Mouse (Mus musculus) bone marrow, adult 2 months (tissue): ENCODE measurements around the gene Zfp51. TPM values are rescaled to one million over a fixed set of nuclear protein-coding genes. Genes with fewer than 3 reads are reported as not detected.
"Not testable (repeated sequence)": the region's sequence is repeated elsewhere in the genome, so short reads cannot be mapped to it uniquely, and the experiment has no call there.

Source experiments
- H3K27ac ChIP-seq: fragments of 200-500 bp; 2 replicates; pipeline ENCODE4 v1.5.1; 2012; ENCODE audit warnings: low read depth, mild to moderate bottlenecking, control low read depth, inconsistent platforms, low read length; ENCODE audit not compliant: control insufficient read depth, poor library complexity, insufficient read depth
- H3K4me1 ChIP-seq: fragments of 200-500 bp; 2 replicates; pipeline ENCODE4 v1.6.1; 2011; ENCODE audit warnings: low read length; ENCODE audit not compliant: control insufficient read depth, insufficient read depth
- H3K4me3 ChIP-seq: fragments of 200-500 bp; replicated peaks from 2 replicates; pipeline ENCODE3; 2011; ENCODE audit warnings: mild to moderate bottlenecking, low read depth, low read length, control low read depth; ENCODE audit not compliant: control insufficient read depth
- CTCF ChIP-seq: fragments of 200-500 bp; IDR thresholded peaks from 2 replicates; pipeline ENCODE4 v1.5.1; 2011; ENCODE audit warnings: low read length, control low read depth; ENCODE audit not compliant: control insufficient read depth, insufficient read depth
- POLR2A ChIP-seq: fragments of 200-500 bp; IDR thresholded peaks from 2 replicates; pipeline ENCODE4 v1.6.1; 2011; ENCODE audit warnings: low read depth, mild to moderate bottlenecking, control low read depth, low read length, borderline replicate concordance; ENCODE audit not compliant: control insufficient read depth
- WGBS: fragments of 180-500 bp; shearing (Covaris S2); methylation state at CpG from one replicate; pipeline ENCODE4 v1.1.7; 2018; 5-methylcytosine and 5-hydroxymethylcytosine counted together
- polyA plus RNA-seq: library from polyadenylated mRNA; stranded (reverse); fragments of >200 nt; gene quantifications from 2 replicates; pipeline ENCODE4 v1.2.4, GENCODE M21; 2011; ENCODE audit warnings: low replicate concordance; ENCODE audit not compliant: missing spikeins, insufficient read depth, insufficient read length

The Zfp51 gene
- polyA plus RNA-seq, 1 experiment: 6.0 TPM

- 58% methylated on average over 14 of the region's 14 CpGs for WGBS
- H3K4me1 ChIP-seq: no peaks in the 10 kb centered on the region; the same call in 1 of the 2 replicates
- no peak overlapping the region for H3K4me3 ChIP-seq
- TF ChIP-seq POLR2A (no peak), CTCF (no peak)
- peak overlapping the region; percentile 39; the same call in 1 of the 2 replicates for H3K27ac ChIP-seq
Measured at GRCm38 (mm10) chr17:21473362-21474190, 23.4 kb downstream of the Zfp51 start.

- H3K4me3 ChIP-seq, H3K4me1 ChIP-seq: not testable (repeated sequence)
- WGBS: 4% methylated on average over 10 of the region's 10 CpGs
- peak overlapping the region; percentile 30; the same call in 1 of the 2 replicates for H3K27ac ChIP-seq
Measured at GRCm38 (mm10) chr17:21474729-21475128, 24.6 kb downstream of the Zfp51 start.

GRCm38 (mm10) chr17:21475290-21475689 lies 25.1 kb downstream of the Zfp51 start:
- H3K27ac ChIP-seq, H3K4me1 ChIP-seq, H3K4me3 ChIP-seq: not testable (repeated sequence)
- 39% methylated on average over 1 of the region's 1 CpGs for WGBS

- H3K27ac ChIP-seq, H3K4me1 ChIP-seq, H3K4me3 ChIP-seq: not testable (repeated sequence)
- 40% methylated on average over 5 of the region's 9 CpGs for WGBS
Measured at GRCm38 (mm10) chr17:21476351-21476750, 26.2 kb downstream of the Zfp51 start.

GRCm38 (mm10) chr17:21478103-21478777 lies 28.1 kb downstream of the Zfp51 start:
- H3K4me1 ChIP-seq, H3K27ac ChIP-seq, H3K4me3 ChIP-seq: not testable (repeated sequence)
- 41% methylated on average over 10 of the region's 10 CpGs for WGBS

- WGBS: 1% methylated on average over 32 of the region's 34 CpGs
- H3K4me1 ChIP-seq: peaks cover 2% of the 10 kb centered on the region; the same call in 1 of the 2 replicates
- peak within 1 kb of the TSS; percentile 70 for H3K27ac ChIP-seq
- H3K4me3 ChIP-seq: peak within 1 kb of the TSS; percentile 89
- peak; percentile 41 for TF ChIP-seq POLR2A
- no peak for TF ChIP-seq CTCF
Measured at GRCm38 (mm10) chr17:21488760-21489499, 38.8 kb downstream of the Zfp51 start, which contains the start of gene Zfp53. Gene Zfp53, plus strand, starts transcription at chr17:21488998.

- TF ChIP-seq CTCF (no peak), POLR2A (no peak)
- WGBS: 3% methylated on average over 8 of the region's 8 CpGs
- H3K4me3 ChIP-seq: peak overlapping the region; percentile 89
- peaks cover 2% of the 10 kb centered on the region; the same call in 1 of the 2 replicates for H3K4me1 ChIP-seq
- H3K27ac ChIP-seq: no peak overlapping the region
Measured at GRCm38 (mm10) chr17:21489500-21490001, 39.4 kb downstream of the Zfp51 start.

- 55% methylated on average over 1 of the region's 1 CpGs for WGBS
- TF ChIP-seq CTCF (no peak), POLR2A (no peak)
- H3K4me3 ChIP-seq: no peak overlapping the region
- no peak overlapping the region for H3K27ac ChIP-seq
- no peaks in the 10 kb centered on the region for H3K4me1 ChIP-seq
Measured at GRCm38 (mm10) chr17:21501365-21501764, 51.2 kb downstream of the Zfp51 start.
